Mouse (Mus musculus): Measurements from ENCODE around the gene Cbfa2t3.
"Not testable (repeated sequence)": the region's sequence is repeated elsewhere in the genome, so short reads cannot be mapped to it uniquely, and the experiment has no call there.

Gene Cbfa2t3

DNA sequence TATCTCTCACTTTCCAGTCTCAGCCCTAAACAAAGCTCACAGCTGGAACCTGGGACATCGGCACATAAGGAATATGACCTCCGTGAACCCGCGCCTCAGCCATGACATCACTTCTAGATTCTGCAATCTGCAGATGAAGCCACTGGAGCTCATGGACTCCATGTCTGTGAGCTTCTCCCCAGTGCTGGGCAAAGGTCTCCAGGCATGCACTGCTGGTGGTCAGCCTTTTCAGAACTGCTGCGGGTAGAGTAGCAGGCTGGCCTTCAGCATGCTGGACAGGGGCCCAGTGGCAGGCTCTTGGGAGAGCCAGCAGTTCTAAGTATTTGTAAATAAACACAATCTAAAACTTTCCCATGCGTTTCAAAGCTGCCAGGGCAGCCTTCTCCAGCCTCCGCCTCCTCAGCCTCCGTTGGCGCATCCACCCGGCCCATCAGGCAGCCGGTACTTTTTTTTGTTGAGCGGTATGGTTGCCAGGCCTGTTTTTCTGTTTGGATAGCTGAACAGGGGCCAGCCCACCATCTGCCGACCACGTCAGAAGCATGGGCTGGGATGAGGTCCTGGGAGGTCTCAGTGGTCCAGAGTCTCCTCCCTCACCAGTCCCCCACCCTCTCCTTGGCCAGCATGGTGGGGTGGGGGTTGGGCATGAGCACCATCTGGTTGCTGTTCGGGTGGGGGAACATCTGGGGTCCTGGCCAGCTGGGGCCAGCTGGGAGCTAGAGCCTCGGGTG lies 59.2 kb downstream of the Cbfa2t3 start:
- in situ Hi-C loops (cut with MboI, MseI) = no loop called here

DNA sequence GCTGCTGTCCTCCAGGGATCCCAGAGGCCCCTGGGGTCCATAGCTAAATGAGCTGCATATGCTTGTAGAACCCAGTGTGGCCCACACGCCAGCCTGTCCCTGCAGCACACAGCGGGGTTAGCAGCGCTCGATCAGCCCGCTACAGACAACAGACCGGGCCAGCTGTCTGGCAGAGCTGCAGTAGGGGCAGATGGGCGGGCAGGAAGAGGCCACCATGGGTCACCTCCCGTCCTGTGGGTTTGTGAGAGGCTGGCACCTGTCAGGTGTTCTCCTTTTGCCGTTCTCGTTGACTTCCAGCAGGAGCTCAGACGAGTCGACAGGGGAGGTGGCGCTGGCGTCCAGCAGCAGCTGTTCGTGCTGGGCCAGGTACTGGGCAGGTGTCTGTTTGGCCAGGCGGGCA lies 60.3 kb downstream of the Cbfa2t3 start:
- in situ Hi-C loops (cut with MboI, MseI) = no loop called here

DNA sequence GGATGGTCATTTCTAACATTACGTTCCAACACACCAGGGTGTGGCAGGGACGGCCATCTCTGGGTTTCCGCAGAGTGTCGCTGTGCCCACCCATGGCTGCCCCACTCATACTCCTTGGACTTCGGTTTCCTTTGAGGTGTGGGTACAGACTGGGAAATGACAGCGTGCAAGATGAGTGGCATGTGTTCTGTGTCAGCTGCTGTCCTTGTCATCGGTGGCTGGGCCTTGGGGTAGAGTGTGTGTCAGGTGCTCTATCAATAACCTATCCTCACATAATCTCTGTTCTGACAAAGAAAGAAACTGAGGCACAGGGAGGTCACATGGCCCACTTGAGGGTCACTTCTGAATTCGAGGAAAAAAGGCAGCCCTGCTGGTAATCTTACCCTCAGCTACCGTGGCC lies 61.7 kb downstream of the Cbfa2t3 start:
- in situ Hi-C loops (cut with MboI, MseI) = no loop called here

DNA sequence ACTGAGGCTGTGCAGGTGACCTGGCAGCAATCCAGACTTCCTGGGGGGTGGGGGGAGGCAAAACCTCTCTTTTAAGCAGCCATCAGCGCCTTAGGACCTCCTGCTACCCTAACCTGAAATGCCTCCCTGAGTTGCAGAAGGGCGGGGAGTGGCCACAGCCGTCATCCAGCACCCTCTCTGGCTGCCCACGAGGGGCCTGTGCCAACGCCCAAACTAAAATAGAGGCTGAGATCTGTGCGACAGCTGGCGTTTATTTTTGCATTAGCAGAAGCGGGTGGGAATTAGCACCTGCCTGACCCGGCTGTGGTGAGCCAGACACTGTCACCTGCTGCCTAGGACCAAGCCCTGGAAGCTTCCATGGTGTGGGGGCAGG lies 62.1 kb downstream of the Cbfa2t3 start:
- in situ Hi-C loops (cut with MboI, MseI) = no loop called here

DNA sequence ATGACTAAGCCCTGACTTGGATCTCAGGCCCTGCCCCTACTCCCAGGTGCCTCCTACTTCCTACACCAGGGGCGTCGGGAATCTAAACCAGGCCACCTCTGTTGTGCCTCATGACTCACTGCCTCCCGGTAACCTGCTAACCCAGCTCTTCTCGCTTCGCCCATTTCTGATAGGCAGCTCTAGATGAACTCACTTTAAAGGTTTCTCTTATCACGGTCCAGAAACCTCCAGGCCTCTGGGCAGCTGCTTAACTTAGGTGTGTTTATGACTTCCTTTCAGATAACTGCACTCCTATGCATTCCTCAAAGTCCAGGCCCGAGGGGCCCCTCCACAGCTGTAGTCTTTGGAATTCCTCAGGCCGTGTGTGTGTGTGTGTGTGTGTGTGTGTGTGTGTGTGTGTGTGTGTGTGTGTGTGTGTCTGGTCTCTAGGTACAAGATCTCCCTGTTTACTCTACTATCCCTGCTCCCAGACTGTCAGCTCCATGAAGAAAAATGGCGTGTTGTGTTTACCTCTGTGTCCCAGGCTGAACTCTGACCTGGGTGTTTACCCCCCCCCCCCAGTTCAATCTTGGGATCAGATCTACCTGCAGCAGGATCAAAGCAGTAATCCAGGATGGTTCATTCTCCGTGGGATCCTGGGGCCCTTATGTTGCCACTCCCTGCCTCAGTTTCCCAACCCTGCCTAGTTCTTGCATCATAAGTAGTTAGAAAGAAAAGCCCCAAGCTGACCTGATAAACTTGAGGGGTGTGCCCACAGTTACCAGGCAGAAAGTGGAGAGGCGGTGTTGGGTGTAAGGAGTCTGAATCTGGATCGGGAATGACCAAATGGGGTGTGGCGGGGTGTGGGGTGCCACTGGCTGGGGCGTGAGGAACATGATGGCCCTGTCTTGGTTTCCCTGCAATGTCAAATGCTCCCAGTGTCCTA lies 62.8 kb downstream of the Cbfa2t3 start:
- in situ Hi-C loops (cut with MboI, MseI) = no loop called here

DNA sequence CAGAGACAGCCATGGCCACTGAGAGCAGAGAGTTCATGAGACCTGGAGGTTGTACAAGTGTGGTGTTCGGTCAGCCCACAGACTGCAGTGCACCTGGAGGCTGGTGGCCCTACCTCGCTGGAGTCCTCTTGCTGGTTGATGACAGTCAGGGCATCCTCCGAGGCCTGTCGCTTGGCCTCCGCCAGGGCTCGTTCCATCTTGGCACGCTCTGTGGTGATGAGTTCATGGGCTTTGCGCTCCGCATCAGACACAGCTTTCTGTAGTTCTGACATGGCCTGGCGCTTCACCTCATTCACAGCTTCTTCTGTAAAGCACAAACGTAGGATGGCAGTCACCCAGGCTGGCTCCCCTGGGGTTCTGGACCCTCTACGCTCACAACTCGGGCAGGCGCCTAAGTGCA lies 65.7 kb downstream of the Cbfa2t3 start:
- in situ Hi-C loops (cut with MboI, MseI) = no loop called here

DNA sequence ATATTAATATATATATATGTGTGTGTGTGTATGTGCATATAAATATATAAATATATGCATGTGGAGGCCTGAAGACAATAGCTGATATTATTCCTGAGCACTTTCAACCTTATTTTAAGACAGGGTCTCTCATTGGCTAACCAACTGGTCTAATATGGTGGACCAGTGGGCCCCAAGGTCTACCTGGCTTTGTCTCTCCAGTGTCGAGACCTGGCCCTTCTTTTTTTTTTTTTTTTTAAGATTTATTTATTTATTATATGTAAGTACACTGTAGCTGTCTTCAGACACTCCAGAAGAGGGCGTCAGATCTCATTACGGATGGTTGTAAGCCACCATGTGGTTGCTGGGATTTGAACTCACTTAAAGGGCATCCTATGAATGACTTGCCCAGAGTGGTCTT lies 66.8 kb downstream of the Cbfa2t3 start:
- in situ Hi-C loops (cut with MboI, MseI) = not testable (repeated sequence)

DNA sequence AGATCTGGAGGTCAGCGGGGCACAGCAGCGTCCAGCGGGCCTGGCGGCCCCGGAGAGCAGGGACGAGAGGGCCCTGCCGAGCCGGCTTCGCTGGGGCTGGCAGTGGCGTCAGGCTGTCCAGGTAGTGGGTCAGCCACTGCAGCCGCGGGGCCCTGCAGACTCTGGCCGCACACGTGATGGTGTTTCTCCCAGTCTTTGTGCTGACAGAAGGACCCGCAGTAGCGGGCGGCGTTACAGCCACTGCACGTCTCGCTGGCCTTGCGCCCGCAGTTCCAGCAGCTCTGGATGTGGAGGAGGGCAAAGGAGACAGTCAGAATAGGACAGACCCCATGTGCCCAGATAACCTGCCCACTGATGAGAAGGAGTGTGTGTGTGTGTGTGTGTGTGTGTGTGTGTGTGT lies 68.2 kb downstream of the Cbfa2t3 start:
- in situ Hi-C loops (cut with MboI, MseI) = no loop called here

DNA sequence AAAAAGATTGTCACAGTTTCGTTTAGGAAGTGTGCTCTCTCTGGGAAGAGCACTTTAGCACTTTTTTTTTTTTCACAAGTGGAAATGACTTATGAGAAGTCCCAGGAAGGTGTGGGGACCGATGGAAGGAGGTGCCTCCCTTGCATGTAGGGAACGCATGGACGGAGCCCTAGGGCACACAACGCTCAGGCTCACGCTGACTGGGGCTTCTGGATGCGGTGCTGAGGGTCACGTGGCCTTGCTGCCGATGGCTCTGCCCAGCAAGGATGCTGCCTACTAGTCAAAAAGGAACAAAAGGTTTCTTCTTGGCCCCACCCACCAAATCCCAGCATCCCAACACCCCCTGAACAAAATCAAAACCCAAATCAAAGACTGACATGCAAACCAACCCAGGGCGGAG lies 69.5 kb downstream of the Cbfa2t3 start:
- in situ Hi-C loops (cut with MboI, MseI) = no loop called here

DNA sequence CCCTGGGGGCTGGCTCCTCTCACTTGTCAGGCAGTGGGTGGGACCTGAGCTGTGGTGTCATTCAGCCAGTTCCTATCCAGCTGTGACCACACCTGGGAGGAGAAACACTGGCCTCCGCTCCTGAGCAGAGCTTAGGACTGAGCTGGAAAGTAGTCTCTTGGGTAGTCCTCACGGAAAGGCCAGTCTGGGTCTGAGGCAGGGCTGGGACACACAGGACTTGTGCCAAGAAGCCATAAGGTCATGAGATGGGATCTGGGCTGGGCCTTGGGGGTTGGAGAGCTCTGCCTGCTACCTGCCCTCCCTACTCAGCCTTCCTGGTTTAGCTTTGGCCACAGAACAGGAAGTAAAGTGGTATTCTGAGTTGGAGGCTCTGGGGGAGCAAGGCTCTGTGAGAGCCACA lies 72.0 kb downstream of the Cbfa2t3 start:
- in situ Hi-C loops (cut with MboI, MseI) = no loop called here

DNA sequence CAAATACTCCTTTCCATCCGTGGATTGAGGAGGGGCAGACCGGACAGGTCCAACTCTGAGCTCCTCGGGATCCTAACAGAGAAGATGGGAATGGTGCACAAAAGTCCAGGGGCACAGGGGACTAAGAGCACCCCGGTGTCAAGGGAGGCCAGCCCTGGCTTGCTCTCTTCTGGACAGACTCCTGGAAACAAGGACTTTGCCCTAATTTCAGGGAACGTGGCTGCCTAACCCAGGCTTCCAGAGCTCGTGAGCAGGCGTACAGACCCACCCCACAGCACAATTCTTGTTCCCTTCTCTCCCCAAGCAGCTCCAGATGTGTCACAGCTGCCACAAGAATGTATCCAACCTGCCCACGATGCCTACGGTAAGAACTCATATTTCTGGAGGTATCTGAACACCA lies 73.1 kb downstream of the Cbfa2t3 start:
- in situ Hi-C loops (cut with MboI, MseI) = no loop called here

DNA sequence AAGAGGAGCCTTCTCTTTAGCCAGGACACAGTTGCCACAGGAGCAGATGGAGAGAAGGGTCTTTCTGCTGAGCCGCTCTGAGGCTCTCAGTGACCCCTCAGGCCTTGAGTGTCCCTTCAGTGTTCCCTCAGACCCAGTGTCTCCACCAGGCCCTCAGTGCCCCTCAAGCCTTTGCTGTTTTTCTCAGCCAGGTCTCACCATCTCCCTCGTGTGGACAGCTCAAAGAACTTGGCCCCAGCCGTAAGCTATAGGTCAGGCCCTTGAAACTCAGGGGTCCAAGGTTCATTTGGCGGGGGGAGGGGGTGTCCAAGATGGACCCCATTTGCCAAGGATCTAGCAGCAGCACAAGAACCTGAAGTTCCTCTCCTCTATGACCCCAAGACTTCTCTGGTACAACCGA lies 74.3 kb downstream of the Cbfa2t3 start:
- in situ Hi-C loops (cut with MboI, MseI) = no loop called here

DNA sequence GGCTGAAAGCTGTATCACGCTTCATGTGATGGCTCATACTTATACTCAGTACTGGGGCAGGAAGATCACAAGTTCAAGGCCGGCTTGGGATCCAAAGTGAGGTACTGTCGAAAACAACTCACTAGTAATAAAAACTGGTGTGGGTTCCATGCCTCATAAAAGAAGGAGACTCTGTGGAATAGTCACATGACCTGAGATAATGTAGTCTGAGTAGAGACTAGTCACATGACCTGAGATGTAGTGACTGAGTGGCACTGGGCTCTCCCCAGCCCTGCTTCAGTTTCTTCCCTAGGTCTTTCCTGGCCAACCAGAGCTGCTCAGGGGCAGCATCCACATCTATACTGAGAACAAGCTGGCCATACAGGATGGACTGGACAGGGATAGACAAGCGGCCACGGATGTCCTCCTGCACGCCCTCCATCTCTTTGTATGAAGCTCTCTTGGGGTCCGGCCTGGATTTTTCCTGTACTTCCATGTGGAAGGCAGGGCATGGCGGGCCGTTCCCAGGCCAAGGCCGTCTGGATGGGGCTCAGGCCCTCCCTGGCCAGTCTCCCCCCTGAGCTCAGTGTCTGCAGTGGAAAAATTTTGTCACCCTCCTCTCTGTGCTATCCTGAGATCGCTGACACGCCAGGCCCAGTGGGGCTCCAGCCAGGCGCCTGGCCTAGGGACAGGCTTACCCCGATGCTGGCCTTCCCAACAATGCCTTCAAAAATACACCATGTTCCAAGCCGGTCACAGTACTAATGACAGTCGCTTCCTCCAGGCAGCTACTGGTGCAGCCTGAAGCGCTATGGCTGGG lies 74.9 kb downstream of the Cbfa2t3 start:
- in situ Hi-C loops (cut with MboI, MseI) = no loop called here

DNA sequence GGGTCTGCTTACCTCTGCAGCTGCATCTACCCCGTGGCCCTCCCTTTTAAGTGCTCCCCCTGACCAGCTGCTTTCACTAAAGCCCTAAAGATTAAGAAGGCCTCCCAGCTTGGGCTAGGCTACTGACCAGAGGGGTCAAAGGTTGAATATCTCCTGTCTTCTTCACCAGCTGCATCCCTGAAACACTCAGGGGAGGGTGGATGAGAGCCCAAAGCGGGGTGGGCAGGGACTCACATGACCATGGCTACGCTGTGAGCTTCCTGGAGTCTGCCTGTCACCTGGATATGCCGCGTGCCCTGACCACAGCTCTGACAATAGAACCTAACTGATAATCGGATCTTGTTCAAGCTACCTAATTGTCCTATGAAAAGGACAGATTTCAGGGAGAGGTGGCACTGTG lies 76.2 kb downstream of the Cbfa2t3 start, which contains the start of gene Pabpn1l:
Pabpn1l (minus strand) TSS at position 13 of the 400 bp plus-strand sequence.
- in situ Hi-C loops (cut with MboI, MseI) = no loop called here

DNA sequence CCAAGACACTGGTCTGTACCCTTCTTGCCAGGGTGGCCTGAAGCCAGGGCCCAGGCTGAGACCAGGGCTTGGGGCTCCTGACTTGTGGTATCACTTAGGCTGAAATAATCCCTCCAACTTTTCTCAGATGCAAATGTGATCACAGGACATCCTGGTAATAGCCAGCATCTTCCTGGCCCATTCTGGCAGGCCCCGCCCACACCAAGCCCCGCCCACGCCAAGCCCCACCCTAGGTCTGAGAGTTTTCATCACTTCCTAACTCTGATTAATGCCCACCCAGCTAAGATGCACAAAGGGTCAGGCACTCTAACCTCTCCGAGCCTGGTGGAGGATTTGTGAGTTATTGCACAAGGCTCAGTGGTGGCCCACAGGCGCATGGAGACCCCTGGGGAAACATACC lies 78.5 kb downstream of the Cbfa2t3 start:
- in situ Hi-C loops (cut with MboI, MseI) = no loop called here

DNA sequence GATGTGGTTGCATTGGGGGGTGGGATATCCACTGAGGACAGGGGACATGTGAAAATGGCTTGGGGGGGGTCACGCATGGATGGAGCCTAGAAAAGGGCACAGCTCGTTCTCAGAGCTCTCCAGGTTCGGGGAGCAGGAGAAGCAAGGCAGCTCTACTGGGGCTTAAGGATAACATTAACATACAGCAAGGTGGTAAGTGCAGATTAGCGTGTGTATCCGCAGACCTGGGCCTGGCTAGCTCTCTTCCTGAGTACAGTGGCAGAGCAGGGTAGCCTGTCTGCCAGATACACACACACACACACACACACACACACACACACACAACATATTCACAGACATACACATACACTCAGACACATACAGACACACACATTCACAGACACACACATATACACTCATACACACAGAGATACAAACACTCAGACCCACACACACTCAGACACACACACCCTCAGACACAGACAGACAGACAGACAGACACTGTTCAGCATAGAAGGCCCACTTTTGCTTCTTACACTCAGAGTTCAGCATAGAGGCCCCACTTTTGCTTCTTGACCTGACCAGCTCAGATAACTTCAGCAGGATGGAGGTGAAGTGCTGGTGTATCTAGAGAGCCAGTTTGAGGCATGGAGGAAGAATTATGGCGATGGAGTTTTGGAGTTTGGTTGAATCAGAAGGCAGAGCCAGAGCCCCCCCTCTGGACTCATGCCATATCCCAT lies 80.1 kb downstream of the Cbfa2t3 start:
- in situ Hi-C loops (cut with MboI, MseI) = no loop called here

DNA sequence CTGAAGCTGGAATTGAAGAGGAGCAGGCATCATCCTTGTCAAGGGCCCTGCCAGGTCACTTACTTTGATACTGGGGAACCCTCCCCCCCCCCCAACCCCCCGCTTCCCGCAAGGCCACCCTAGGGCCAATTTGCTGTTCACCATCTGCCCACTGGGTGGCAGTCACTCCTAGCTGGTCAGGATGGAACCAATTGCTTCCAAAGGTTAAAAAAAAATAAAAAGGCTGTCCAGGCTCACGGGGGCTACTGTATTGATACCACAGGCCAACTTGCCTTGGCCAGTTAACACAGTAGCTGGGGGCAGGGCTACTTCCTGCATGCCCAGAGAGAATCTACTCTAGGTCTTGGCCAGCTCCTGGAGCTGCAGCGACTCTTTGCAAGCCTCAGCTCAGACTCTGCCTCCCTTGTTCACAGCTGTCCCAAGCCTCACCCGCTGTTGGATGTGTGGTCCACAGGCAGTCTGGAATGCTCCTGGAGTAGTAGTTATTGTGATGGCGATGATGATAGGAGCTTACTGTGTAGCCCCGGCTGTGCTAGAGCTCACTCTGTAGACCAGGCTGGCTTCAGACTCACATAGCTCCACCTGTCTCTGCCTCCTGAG lies 80.9 kb downstream of the Cbfa2t3 start:
- in situ Hi-C loops (cut with MboI, MseI) = no loop called here

DNA sequence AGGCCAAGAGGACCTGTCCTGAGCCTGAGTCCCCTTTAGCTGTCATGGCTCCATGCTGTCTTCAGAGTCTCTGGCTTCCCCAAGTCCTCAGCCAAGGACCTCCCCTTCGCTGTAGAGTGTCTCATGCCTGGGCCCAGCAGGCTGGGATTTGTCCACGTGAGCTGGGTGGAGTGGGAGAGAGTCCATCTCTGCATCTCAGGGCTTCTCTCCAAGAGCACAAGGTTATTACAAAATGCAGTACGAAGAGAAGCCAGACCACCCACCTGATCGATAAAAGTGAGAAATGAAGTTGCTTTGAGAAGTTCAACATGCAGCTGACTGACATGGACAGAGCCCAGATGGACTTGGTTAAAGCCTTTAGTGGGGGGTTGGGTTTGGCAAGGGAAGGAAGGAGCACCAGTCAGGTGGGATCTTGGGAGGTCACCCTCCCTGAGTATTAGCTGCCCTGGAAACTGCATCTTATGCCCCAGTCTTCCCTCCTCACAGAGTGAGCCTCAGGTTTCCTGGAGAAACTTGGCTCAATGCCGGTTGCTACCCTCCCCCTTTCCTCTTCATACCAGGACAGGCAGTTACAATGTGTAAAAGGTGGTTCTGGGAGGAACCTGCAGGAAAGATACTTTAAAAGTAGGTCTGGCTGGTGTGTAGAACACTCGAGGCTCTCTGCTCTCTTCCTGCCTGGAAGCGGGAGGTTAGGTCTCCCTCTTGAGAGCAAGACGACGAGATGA lies 82.6 kb downstream of the Cbfa2t3 start:
- in situ Hi-C loops (cut with MboI, MseI) = no loop called here

DNA sequence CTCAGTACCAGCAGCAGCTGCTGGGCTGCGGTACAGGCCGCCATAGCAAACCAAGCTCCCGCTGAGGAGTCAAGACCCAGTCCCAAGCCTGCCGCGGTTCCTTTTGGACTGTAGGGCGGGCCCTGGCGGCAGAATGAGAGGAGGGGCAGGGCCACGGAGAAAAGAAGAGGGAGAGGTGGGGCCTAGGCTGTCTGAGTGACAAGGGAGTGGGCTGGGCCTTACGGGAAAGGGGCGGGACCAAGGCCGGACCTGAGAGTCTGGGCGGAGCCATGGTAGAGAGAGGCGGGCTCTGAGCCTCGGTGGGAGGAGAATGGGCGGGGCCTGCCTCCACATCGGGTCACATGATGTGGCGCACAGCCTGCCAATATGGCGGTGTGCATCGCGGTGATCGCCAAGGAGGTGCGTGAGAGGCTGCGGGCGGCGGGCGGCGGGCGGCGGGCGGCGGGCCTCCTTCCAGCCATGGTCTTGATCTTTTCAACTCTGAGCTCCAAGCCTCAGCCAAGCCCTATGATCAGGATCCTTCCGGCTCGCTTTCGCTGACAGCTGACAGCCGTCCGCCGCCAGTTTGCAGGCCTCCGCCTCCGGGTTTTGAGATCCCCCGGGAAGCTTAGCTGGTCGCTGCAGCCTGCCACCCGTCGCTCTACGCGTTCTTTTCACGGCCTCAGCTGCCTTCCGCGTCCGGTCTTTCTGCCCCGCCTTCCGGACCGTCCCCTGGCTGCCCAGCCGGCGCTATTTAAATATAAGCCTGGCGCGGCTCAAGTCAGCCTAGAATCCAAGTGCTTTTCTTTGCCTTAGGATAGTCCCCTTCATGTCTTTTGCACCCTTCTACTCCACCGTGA lies 87.4 kb downstream of the Cbfa2t3 start, which contains the start of the genes Galns and Trappc2l:
Galns (minus strand) TSS at position 169 of the 839 bp plus-strand sequence.
Trappc2l (plus strand) TSS at position 346 of the 839 bp plus-strand sequence.
- in situ Hi-C loops (cut with MboI, MseI) = loop anchor here (5.0 kb wide), 1 partner anchor 329 kb away; the partner anchor contains the start of gene Zfpm1

Data from regulatory T cell (primary cell).